Mouse (Mus musculus) 3T3-L1 (cell line): ENCODE measurements around the gene Pifo.
A peak's percentile ranks its signal among the peaks of the same experiment; 100 is the strongest.

ENCODE experiments used
- DNase-seq: peaks from one replicate; pipeline ENCODE4 v3.0.0-alpha.2; 2015; ENCODE audit warnings: low read depth, low spot score

Pifo gene

GRCm38 (mm10) chr3:105957235-105957634 lies 57.2 kb downstream of the Pifo start:
- DNase-seq = peak; percentile 40

GRCm38 (mm10) chr3:105951348-105951747 lies 63.1 kb downstream of the Pifo start:
- DNase-seq = no peak
